Mouse (Mus musculus) testis, postnatal 14 days (tissue): Measurements from ENCODE around the gene Adtrp.

Experiments
- DNase-seq: peaks from one replicate; pipeline ENCODE4 v3.0.0; 2021; ENCODE audit warnings: low spot score

The Adtrp gene

DNA sequence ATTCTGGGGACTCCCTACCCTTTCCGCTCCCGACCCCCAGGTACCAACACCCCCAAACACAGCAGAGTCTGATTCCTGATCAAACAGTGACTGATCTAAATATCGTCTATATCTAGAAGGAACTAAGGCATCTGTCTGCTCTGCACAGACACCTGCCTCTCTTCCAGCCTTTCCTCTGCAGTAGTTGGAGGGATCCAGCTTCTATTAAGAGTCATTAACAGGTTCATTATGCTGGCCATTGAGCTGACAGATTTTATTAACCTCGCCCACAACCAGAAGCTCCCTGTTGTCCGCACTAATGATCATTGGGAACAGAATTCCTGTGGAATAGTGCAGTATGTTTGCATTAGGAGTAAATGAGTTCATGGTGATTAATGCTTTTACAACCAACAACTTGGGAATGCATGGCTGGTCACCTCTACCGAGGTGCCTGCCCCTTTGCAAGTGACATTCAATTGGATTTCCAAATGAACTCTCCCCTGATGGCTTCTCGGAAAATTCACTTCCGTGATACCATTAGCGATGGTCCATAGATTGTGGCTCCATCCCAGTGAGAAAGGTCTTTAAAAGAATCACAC is 67.8 kb downstream of the Adtrp start:
- no peak for DNase-seq

DNA sequence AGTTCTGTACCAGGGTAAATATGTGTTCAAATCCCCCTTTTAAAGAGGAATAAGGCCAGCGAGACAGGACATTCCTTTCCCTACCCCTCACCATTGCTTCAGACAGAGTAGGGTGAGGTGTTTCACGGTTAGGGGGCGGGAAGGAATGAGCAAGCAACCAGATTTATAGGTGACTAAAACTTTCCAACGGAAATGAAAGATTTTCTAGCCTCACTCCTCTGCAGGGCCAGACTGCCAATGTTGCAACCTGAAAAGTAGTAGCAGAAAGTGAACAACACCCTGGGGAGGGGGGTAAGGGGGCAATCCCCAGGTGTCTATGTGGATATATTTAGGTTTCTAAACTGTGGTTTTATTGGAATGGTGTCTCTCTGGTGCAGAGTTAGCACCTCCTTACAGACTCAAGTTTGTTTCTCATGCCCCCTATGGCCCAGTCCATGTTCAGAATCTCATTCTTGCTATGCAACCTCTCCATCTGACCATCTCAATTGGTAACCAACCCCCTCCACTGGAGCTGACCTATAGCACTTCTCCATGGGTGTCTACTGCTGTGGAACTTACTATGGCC is 73.6 kb downstream of the Adtrp start:
- no peak for DNase-seq

DNA sequence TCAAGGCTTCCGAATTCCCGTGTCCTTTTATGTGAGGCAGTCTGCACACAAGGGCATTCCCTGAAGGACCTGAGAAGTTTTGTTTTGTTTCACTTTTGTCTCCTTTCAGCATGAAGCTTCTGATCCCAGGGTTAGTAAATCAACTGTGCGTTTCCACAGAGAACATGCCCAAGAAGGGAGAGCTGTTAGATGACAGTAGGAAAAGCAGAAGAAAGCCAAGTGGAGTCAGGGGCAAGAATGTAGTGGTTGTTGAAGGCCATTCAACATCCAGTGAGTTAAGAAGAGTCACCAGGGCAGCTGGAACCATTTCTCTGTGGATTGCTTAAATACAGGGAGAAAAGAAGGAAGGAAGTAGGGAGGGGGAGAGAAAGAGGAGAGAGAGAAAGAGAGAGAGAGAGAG is 76.4 kb downstream of the Adtrp start:
- no peak for DNase-seq

DNA sequence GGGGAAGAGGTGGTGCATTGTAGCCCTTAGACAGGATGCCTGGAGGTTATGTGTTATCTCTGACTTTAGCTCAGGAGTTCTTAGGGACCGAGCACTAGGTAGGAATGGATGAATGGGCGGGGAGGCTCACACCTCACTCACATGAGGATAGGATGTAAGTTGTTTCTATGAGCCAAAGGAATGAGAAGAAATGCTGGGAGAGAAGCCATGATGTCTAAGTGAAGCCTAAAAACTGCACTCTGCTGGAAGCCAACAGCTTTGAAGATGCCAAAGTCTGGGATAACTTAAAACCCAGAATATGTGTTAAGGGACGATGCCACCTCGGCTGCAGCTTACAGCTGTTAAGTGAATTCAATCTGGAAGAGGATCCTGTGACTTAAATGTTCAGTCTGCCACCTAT is 79.5 kb downstream of the Adtrp start:
- DNase-seq = no peak

DNA sequence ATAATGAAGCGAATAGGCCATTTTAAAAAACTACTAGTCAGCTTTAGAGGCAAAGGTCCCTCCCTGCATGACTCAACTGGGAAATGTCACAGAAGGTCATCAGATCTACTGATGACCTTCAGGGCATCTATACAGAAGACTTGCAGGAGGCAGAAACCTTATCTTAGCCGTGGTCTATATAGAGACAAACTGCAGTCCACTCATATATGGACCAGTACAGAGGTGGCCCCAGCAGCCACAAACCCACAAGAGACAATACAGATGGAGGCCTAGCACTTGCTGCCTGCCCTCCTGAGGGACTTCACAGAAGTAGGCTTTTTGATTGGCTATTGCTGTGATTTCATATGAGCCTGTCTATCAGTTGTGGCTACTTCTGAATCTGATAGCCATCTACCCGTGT is 85.5 kb downstream of the Adtrp start:
- no peak for DNase-seq

DNA sequence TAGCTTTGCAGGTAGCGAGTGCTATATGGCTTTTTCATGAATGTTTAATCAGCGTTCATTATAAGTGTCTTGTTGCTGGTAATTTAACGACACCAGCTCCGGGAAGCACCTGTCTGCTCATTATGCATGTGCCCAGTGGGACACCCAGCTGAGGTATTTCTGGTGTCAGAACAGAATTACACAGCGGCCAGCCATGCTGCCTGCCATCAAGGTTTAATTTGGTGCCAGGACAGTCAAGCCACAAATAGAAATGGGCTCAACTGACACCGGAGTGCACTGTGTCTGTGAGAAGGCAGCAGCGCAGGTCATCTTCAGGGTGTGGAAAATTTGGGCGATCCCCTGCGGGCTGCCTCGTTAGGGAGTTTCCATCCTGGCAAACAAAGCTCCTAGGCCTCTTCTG is 87.0 kb downstream of the Adtrp start:
- no peak for DNase-seq

DNA sequence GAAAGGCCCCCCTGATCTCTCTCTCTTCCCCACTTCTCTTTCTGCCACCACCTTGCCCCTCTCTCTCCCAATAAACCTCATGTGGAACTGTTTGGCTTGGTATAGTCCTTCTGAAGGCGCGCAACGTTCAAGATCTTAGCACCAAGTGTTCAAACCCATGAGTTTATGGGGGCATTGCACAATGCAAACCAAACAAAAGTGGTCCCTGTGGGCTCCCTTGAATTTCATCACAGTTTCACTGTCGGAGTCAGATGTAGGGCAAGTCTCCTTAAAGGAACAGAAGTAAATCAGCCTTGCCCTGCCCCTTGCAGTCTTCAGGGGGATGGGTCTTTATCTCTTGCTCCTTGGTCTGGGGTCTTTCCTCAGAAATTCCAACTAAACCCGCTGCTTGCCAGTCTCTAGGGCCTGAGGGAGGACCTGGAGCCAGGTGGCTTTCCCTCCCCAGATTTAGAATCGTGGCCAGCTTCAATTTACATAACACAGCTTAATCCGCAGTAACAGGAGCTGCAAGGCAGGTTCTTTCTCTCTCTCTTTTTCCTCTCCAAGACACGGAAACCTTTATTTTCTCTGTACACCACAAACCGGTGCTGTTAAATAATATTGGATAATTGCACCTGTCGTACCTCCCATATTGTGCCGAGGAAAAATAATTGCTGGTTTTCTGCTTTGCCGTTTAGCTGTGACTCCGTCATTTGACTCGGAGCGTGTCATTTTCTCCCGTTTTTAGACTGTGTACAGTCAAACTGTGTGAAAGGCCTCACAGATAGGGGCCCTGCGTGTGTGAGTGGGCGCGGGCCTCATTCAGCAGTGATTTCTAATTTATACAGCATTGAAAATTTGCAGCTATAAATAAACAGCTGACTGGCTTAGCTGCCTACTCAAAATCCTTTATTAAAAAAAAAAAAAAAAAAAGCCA is 88.7 kb downstream of the Adtrp start:
- DNase-seq = no peak

DNA sequence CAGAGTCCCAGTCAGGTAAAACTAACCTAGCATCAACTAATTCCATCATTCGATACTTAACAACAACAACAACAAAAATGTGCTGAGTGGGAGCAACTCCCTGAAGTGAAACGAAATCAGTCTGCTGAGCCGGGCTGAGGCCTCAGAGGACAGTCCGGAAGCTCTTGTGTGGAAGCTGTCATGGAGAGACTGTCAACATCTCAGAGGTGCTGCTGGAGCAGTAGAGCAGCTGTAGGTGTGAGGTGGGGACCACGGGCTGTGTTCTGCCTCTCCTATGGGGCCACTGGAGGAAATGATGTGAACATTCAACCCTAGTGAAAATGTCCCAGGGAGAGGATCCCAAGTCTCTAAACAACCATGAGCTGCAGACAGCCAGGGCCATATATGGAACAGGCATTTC is 94.4 kb downstream of the Adtrp start:
- no peak for DNase-seq

DNA sequence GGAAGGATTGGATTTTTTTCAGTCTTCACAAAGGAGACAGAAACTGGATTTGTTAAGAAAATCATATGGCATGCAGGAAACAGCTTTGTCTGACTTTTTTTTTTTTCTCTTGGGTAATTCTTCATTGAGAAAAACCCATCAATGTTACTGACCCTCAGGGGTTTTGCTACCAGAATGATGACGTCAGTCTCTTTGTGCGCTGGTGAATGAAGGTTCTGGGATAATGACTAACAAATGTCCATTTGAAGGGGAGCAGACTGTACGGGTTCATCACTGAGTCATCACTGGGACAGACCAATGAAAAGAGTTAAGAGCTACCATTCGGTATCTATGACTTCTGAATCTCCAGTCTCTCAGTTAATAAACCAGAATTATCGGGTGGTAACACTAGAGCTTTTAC is 97.0 kb downstream of the Adtrp start:
- no peak for DNase-seq

DNA sequence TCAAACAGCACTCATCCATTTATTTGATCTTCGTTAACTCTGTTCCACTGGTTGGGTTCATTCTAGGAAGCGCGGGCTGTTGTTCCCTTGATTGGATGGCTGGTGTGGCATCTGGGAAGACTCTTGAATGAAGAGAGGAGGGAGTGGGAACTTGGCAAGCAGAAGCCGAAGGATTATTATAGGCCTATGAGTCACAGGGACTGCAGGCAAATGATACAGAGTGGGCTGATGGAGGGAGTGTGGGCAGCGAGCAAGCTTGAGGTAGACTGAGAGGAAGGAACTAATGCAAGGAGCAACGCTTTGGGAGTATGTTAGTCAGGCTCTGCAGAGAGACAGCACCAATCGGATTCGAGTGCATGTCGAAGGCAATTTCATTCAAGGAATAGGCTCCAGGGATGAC is 98.6 kb downstream of the Adtrp start:
- DNase-seq = no peak

DNA sequence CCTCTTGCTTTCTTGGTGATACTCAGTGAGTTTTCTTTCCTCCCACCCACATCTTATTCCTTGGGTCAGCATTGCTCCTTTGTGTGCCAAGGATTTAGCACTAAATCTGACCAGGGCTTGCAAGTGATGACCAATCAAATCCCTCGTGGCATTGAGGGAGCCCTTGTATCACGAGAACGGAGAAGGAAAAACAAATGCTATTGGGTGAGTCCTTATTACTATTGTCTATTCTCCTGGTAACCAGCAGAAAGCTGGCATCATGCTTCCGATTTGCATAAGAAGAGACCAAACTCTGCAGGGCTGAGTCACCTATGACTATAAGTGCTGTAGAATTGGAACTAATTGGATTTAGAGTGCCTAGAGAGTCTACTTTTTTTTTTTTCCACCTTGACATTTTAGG is 99.8 kb downstream of the Adtrp start:
- DNase-seq = no peak

DNA sequence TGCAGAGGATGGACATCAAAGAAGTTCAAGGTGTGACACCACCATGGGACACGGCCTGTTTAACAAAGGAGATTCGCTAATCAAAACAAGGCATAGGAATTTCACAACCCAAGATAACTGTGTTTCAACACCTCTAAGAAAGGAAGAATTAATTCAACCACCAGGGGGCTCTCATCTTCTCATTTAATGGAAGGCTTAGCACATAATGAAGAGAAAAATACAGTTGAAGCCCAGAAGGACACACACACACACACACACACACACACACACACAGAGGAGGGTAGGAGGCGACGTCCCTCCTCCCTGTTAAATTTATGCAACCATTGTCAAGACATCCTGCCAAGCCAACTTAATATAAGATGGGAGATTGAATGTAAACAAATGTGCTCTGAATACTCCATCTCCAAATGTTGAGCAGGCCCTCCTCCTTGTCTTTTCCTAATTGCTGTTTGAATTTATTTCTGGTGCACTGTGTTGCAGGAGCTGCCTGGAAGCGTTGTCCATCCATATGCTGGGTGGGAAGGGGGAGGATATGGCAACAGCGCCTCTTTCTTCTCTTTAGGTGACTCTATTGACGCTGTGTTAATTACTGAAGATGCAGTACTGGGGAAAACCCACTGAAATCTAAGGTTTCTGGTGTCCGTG is 100.4 kb downstream of the Adtrp start:
- DNase-seq = no peak

DNA sequence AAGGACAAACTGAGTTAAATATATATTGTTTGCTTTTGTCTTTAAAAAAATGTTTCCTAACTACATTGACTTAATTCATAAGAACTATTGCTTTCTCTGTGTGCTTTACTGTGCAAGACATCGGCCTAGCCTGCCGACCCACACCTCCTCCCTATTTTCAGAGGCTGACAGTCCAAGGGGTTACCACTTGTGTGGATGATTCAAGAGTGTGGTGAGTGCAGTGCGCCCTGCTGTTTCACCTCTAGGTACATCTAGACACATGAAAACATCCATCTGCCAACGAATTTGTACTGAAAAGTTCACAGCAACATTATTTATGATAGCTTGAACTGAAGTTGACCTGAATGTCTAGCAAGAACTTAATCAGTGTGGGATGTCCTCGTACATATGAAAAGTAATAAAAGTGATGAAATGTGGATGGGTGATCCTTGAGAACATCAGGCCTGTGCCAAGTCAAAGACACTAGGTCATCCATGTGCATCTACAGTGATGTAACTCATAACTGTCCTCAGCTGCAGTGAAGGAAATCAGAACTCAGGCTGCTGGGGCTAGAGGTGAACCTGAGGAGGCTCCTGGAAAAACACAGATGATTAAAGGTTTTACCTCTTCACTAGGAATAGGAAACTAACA is 106.9 kb downstream of the Adtrp start:
- DNase-seq = no peak

DNA sequence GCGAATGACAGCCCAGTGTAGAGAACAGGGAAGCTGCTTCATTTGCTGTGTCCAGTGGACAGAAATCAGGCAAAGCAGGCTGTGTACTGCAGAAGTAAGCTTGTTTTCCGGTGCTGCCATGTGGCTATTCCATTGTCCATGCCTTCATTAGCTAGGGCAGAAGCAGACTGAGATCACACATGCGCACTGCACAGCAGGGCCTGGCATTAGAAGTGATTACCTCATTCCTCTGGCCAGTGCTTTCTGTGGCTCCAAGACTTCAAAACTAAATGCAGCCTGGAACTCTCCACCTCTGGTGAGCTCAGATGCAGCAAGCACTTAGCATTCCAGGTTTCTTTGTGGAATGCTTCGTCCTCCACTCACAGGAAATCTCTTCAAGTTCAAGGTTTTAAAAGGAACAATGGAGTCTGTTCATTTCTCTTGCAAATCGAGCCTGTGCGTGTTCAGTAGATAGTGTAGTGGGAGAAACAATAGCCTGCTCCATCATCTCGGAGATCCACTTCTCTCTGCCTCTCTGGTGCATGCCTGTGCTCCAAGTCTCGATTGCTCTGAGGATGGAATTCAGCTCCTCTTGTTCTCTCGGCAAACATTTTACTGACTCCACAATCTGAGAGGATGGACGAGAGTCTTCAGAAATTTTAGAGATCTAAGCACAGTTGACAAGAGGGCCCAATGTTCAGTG is 109.7 kb downstream of the Adtrp start:
- no peak for DNase-seq

DNA sequence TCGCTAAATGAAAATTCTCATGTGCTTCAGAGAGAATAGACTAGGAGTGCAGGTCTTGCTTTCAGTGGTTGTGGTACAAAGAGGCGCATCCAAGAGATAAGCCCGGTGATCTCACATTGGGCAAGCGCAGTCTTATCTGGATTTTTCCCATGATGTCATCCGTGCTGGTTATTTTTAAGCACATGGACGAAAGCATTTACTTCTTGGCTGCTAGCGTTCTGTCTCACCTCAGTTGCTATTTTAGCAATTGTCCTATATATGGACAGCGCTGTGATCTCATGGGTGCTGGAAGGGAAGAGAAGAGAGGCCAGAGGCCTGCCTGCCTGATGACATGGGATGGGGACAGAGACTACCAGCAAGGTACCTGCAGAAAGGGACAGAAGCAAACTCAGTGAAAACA is 117.8 kb downstream of the Adtrp start:
- no peak for DNase-seq

DNA sequence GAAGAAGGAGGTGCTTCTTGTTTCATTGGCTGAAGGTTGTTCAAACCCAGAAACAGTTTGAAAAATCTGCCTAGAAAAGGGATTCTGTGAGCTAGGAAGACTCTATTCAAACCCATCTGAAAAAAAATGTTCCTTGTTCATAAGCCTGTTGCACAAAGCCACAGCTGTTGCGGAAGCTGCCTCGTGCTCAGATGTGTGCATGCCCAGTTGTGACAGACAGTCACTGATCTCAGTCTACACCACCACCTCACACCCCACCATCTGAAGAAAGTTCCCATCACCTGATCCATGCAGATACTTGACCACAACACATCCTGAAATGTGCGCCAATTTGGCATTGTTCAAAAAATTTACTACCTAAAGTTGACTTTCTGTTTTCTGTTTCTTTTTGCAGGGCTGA is 119.7 kb downstream of the Adtrp start:
- no peak for DNase-seq

DNA sequence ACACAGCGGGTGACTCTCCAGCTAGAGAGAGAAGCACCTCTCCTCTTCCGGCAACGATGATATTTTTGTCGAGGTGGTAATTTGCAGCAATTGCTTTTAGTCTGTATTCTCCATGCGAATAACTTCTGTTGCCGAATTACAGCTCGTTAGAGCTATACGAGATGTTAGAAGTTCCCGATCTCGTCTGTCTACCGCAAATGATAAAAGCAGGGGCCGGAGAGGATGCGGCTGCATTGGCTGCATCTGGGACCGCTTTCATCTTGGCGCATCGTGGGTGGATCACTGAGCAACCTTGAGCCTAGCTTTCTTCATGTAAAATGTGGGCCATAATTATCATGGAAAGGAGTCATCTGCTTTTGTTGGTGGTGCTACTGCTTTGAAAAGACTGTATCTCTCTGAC is 128.2 kb downstream of the Adtrp start:
- DNase-seq = no peak

DNA sequence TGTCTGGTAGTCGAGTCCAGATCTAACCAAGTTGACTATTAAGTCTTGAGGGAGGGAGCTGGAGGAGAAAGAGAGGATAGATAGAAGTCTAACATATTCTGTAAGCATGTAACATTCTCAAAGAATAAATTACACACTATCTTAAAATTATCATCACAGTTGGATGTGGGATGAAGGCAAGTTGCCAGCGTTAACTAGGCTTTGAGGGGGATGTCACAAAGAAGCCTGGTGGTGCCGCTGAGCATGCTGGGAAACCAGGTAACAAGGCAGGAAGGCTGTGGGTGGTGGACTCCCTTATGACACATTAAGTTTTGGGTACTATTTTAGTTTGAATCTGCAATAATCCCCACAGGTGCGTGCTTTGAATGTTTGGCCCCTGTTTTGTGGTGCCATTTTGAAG is 129.4 kb downstream of the Adtrp start:
- no peak for DNase-seq
